Mouse (Mus musculus) heart, adult 8-10 months (tissue): ENCODE measurements around the gene Batf2. TPM values are rescaled to one million over a fixed set of nuclear protein-coding genes. Genes with fewer than 3 reads are reported as not detected.
A peak's percentile ranks its signal among the peaks of the same experiment; 100 is the strongest.
"Not testable (repeated sequence)": the region's sequence is repeated elsewhere in the genome, so short reads cannot be mapped to it uniquely, and the experiment has no call there.

Experiments
- DNase-seq: peaks from one replicate; pipeline ENCODE4 v3.0.0; 2022; ENCODE audit warnings: low spot score
- total RNA-seq, 4 experiments: library from RNA; stranded (reverse); gene quantifications; 2 replicates each; pipeline ENCODE4 v1.2.4; 2022

The Batf2 gene
- total RNA-seq, 4 experiments from 2014 or later = 0.31 to 1.4 (median 0.43) TPM

GRCm38 (mm10) chr19:6132171-6132827, 8.5 kb upstream of the Batf2 start:
- DNase-seq = no peak

- not testable (repeated sequence) for DNase-seq
Measured at GRCm38 (mm10) chr19:6133197-6133596, 7.6 kb upstream of the Batf2 start.

GRCm38 (mm10) chr19:6136397-6136796, 4.4 kb upstream of the Batf2 start:
- DNase-seq = no peak

GRCm38 (mm10) chr19:6139701-6140100, 1.1 kb upstream of the Batf2 start:
- DNase-seq = no peak

GRCm38 (mm10) chr19:6140374-6140677, 457 bp upstream of the Batf2 start:
- DNase-seq = no peak

GRCm38 (mm10) chr19:6141394-6141749, 589 bp downstream of the Batf2 start, which contains the start of gene Arl2:
TSS of gene Arl2 (minus strand) at chr19:6141548.
- peak; percentile 80 for DNase-seq

GRCm38 (mm10) chr19:6144842-6145241, 4.1 kb downstream of the Batf2 start:
- no peak for DNase-seq

GRCm38 (mm10) chr19:6155174-6155573, 14.4 kb downstream of the Batf2 start:
- no peak for DNase-seq

GRCm38 (mm10) chr19:6156372-6156771, 15.6 kb downstream of the Batf2 start:
- DNase-seq = no peak

GRCm38 (mm10) chr19:6157220-6157619, 16.4 kb downstream of the Batf2 start:
- no peak for DNase-seq

GRCm38 (mm10) chr19:6163872-6164547, 23.2 kb downstream of the Batf2 start:
- DNase-seq = peak; percentile 53

GRCm38 (mm10) chr19:6166750-6167149, 26.0 kb downstream of the Batf2 start:
- DNase-seq = no peak

GRCm38 (mm10) chr19:6171215-6171614, 30.4 kb downstream of the Batf2 start:
- no peak for DNase-seq

- DNase-seq = no peak
Measured at GRCm38 (mm10) chr19:6174771-6175170, 34.0 kb downstream of the Batf2 start.

- no peak for DNase-seq
Measured at GRCm38 (mm10) chr19:6178775-6179174, 38.0 kb downstream of the Batf2 start.

GRCm38 (mm10) chr19:6181629-6182028, 40.8 kb downstream of the Batf2 start:
- no peak for DNase-seq

GRCm38 (mm10) chr19:6182534-6182933, 41.8 kb downstream of the Batf2 start:
- no peak for DNase-seq

- no peak for DNase-seq
Measured at GRCm38 (mm10) chr19:6184131-6184530, 43.3 kb downstream of the Batf2 start, which contains the start of gene Majin. TSS of gene Majin (plus strand) at chr19:6184388.

GRCm38 (mm10) chr19:6204265-6204664, 63.5 kb downstream of the Batf2 start:
- DNase-seq = no peak

GRCm38 (mm10) chr19:6206716-6207115, 65.9 kb downstream of the Batf2 start:
- no peak for DNase-seq

GRCm38 (mm10) chr19:6216046-6216705, 75.4 kb downstream of the Batf2 start:
- DNase-seq = no peak

- DNase-seq = no peak
Measured at GRCm38 (mm10) chr19:6218606-6219005, 77.8 kb downstream of the Batf2 start.
